Mouse (Mus musculus) brown adipose tissue, adult 24 weeks (tissue): ENCODE measurements around the gene Hmg20b. TPM values are rescaled to one million over a fixed set of nuclear protein-coding genes. Genes with fewer than 3 reads are reported as not detected.

ENCODE experiments used
- H3K27ac ChIP-seq: fragments of 200-500 bp; replicated peaks from 2 replicates; pipeline ENCODE4 v1.5.1; 2012; ENCODE audit warnings: low read depth, mild to moderate bottlenecking, low read length
- H3K4me1 ChIP-seq: fragments of 200-500 bp; 2 replicates; pipeline ENCODE4 v1.6.1; 2012; ENCODE audit warnings: low read length, mixed read lengths; ENCODE audit not compliant: control insufficient read depth, insufficient read depth, insufficient read length
- H3K4me3 ChIP-seq: fragments of 200-500 bp; 2 replicates; pipeline ENCODE4 v1.5.1; 2012; ENCODE audit warnings: low read depth, mild to moderate bottlenecking, low read length, moderate library complexity; ENCODE audit not compliant: insufficient read depth
- polyA plus RNA-seq: library from polyadenylated mRNA; stranded (reverse); fragments of >200 nt; gene quantifications from 2 replicates; pipeline ENCODE4 v1.2.4, GENCODE M21; 2012; ENCODE audit not compliant: missing spikeins, insufficient read depth, insufficient read length

Hmg20b gene
- polyA plus RNA-seq, 1 experiment = 78.7 TPM

DNA sequence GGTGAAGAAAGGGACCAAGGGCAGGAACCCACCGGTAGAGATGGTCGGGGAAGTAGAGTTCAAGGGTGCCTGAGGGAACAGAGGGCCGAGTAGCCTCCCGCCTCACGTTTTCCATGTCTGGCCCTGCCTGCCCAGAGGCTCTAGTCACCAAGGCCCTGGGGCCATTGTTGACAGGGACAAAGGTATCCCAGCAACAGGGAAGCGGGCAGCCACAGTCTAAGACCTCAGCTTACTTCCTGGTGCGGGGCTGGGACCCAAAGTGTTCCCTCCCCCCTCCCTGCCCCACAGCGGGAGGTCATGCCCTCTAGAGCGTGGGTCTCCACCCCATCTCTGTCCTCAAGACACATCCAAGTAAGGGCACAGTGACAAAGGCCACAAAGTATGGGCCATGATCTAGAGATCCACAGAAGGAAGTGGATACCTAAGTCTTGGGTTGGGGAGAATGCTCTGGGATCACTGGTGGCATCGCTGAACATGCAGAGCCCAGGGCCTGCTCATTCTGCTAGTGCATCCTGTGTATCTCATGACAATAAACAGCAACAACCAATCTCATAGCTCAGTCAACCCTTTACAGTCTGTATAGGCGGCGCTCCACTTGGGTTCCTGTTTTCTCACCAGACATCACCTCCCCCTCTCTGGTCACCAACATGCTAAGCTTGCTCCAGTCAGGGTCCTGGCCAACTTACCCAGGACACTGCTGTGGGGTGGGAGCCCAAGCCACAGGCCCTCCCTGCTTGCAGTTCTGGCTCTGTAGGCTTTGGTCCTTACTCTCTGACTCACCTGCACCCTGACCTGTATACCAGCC is 15.6 kb upstream of the Hmg20b start, which contains the start of gene 4930404N11Rik:
4930404N11Rik (minus strand) TSS at position 145 of the 805 bp plus-strand sequence.
- Histone ChIP-seq H3K27ac (no peak within 1 kb of the TSS), H3K4me1 (peaks cover 7% of the 10 kb centered on the region; the same call in 1 of the 2 replicates), H3K4me3 (no peak within 1 kb of the TSS)

DNA sequence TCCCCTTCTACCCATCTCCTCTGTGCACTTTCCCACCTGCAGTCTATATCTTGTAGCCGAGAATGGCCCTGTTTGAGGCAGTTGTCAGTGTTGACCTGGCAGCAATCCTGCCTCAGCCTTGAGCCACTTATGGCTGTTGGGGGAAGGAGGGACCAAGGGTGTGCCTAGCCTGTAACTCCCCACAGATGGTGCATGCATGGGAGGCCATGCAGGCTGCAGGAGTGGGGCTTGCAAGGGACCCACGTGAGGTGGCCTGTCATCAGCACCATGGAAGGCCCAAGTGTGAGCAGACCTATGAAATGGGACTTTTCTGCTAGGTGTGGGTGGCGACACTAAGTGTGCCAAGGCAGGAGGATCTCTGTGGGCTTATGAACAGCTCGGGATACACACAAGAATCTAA is 14.8 kb upstream of the Hmg20b start:
- Histone ChIP-seq H3K4me1 (peaks cover 7% of the 10 kb centered on the region; the same call in 1 of the 2 replicates), H3K27ac (no peak overlapping the region), H3K4me3 (no peak overlapping the region)

DNA sequence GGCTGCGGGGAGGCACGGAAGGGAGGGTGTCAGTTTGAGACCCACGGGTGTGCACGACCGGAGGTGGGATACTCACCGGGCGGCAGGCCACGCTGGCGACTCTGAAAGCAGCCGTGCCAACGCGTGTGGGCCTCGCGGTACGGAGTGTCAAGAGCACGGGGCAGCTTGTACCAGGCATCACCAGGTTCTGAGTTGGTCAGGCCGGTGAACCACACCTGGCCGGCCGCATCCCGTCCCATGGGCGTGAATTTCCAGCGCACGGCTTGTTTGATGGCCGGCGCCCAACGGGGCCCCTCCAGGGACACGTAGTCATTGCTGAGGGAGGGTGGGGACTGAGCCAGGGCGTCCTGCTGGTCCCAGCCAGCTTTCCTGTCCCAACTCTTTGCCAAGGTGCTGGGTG is 14.4 kb upstream of the Hmg20b start:
- Histone ChIP-seq H3K4me1 (peaks cover 7% of the 10 kb centered on the region; the same call in 1 of the 2 replicates), H3K4me3 (no peak overlapping the region), H3K27ac (no peak overlapping the region)

DNA sequence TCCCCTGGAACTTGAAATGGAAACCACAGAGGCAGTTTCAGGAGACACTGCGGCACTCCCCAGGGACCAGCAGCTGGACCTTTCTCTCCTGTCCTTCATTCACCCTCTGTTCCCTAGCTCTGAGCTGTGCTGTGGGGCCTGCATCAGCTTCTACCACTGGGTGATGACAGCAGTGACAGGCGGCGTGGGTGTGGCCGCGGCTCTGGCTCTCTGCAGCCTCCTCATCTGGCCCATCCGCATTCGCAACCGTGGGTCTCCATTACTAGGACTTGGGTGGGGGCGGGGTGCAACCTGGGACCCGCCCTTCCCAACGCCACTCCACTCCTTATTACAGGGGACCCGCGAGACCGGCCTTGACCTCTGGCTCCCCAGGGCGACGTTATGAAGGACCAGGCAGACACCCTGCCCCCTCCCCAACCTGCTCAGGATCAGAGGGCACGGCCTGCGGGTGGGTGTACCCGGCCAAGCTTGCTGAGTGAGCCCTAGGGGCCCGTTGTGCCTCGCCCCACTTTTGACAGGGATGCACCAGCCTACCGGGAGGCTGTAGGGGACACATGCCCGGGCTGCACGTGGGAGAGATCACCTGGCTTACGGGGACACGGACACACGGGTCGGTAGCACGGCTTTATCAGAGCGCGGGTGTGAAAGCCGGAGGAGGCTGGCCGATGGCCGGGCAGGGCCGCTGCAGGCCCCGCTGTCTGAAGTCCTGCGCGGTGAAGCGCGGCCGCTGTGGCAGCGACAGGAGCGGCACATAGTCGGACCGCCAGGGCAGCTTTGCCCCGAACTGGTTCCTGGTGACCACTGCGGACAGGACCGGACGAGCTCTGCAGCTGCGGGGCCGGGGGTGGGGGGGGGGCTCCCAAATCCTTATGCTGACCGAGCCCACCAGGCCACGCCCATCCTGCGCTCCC is 13.4 kb upstream of the Hmg20b start:
- Histone ChIP-seq H3K27ac (no peak overlapping the region), H3K4me3 (no peak overlapping the region)

DNA sequence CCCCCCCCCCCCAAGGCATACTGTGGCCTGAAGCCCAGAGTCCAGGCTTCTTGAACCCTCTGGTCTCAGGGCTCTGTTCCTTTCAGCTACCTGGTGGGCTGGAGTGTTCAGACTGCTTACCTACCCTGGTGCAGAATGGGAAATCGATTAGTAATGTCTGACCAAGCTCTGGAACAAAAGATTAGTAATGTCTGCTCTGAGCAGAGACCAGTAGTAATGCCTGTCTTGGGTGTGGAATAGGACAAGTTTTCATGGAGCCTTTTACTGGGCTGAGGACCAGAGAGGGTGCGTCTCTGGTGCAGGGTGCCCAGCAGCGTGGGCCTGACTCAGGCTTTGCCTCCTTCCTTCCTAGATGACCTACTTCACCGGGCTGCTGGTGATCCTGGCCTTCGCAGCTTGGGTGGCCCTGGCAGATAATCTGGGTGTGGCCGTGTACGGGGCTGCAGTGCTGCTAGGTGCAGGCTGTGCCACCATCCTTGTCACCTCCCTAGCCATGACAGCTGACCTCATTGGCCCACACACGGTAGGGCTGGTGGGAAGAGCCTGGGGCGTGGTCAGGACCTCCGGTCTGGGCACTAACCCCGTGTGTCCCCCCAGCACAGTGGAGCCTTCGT is 12.2 kb upstream of the Hmg20b start:
- no peak overlapping the region for H3K4me3 ChIP-seq
- peaks cover 11% of the 10 kb centered on the region for H3K4me1 ChIP-seq
- H3K27ac ChIP-seq = no peak overlapping the region

More for the DNA sequence above, 13.4 kb upstream of the Hmg20b start:
- H3K4me1 ChIP-seq = peaks cover 9% of the 10 kb centered on the region

DNA sequence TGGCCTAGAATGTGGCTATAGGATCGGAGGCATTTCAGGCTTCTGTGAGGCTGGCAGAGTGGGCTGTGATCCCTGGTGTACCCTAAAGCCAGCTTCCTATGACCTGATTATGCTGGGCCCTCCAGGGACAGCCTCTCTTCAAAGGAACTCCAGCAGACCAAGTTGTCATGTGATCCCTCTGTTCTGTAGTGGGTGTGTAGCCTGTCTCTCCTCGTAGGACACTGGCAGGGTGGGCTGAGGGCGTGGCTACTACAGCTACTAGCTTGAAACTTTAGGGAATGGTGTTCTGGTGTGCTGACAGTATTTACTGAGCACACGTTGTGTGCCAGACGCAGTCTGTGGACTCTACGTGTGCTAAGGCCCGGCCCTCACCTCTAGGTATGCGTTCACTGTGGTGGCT is 10.4 kb upstream of the Hmg20b start:
- Histone ChIP-seq H3K4me1 (peaks cover 16% of the 10 kb centered on the region), H3K4me3 (no peak overlapping the region), H3K27ac (no peak overlapping the region)

DNA sequence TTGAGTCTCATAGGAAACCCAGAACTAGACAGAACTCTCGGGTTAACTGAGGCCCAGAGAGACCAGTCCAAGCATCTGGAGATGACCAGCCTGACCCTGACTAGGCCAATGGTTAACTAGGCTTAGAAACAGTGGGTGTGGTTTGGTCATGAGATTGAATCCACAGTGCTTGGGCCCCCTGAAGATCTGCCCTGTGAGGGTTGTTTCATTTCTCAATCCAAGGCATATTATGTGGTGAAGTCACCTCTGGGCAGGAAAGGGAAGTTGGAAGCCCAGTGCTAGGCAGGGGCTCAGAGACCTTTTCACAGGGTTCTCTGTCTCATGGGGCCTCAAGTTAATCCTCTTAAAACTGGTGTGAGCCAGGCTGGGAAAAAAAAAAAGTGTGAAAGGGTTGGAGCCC is 8.6 kb upstream of the Hmg20b start:
- Histone ChIP-seq H3K4me3 (peak overlapping the region; percentile 82), H3K4me1 (peaks cover 9% of the 10 kb centered on the region; the same call in 1 of the 2 replicates), H3K27ac (peak overlapping the region; percentile 39; the same call in 1 of the 2 replicates)

DNA sequence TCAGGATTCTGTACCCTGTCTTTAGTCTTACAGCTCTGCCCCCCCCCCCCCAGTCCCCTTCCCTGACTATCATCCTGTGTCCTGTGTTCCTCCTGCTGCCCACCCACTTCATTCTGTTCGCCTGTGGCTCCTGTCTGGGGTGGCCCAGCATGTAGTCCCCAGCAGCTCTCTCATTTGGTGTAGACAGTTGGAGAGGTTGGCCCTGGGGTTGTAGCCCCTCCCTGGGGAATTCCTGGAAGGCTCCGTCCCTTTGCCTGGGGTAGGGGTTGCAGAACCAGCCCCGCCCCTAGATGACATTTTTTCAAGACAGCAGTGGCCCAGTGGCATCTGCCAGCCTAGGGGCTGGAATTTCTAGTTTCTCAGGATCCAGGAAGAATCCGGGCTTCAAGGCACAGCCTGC is 7.9 kb upstream of the Hmg20b start:
- Histone ChIP-seq H3K4me3 (peak overlapping the region; percentile 82), H3K4me1 (peaks cover 9% of the 10 kb centered on the region; the same call in 1 of the 2 replicates), H3K27ac (no peak overlapping the region; the same call in 1 of the 2 replicates)

DNA sequence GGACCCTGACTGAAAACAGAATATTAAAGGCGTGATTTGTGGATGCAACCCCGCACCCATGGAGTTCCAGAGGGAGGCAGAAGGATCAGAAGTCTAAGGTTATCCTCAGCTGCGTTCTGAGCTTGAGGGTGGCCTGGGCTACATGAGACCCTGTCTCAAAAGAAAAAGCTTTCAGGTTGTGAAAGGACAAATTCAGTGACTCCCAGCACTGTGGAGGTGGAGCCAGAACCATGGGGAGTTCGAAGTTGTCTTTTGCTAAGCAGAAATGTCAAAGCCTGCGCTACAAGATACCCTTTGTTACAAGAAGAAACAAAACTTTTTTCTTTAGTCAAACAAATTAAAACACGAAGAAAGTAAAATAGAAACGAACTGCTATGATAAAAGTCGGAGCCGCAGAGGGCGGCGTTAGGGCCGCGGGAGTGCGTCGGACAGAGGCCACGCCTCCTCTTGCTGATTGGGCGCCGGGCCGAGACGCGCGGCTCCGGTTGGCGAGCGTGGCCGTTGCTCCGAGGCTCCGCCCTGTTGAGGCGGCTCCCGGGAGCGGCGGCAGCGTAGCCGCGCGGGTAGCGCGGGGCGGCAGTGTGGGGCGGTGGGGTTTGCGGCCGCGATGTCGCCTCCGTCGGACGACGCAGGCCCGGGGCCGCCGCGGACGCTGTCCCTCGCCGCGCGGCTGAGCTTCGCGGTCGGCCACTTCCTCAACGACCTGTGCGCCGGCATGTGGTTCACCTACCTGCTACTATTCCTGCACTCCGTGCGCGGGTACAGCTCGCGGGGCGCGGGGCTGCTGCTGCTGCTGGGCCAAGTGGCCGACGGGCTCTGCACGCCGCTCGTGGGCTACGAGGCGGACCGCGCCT is 6.9 kb upstream of the Hmg20b start, which contains the start of gene Mfsd12:
Mfsd12 (plus strand) TSS at position 501 of the 854 bp plus-strand sequence.
- Histone ChIP-seq H3K4me1 (peaks cover 9% of the 10 kb centered on the region; the same call in 1 of the 2 replicates), H3K27ac (peak within 1 kb of the TSS; percentile 54), H3K4me3 (peak within 1 kb of the TSS; percentile 82)

DNA sequence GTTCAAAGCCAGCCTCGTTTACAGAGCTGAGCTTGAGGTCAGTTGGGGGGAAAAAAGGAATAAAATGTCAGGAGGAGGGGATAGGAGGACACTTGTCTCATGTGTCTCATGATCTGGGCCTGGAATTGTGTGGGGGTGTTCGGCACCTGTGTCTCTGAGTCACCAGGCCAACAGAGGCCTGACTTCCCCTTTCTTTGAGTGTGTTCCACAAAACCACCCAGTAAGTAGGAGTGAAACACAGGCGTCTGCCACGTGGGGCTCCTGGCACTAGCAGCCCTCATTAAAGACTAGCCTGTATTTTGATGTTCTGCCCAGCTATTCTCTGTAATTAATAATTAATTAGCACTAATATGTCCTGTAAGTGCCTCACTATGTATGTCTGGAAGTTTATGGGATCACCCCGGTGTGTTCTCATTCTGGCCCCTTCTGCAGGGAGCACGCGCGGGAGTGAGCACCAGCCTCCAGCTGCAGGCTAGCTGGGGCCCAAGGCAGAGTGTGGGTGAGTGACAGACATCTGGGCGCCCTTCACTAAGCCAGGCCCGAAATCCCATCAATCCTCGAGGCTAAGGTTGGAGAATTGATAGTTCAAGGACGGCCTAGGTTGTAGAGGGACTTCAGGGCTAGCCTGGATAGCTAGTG is 6.2 kb upstream of the Hmg20b start:
- peak overlapping the region; percentile 58 for H3K4me3 ChIP-seq
- peaks cover 9% of the 10 kb centered on the region; the same call in 1 of the 2 replicates for H3K4me1 ChIP-seq
- peak overlapping the region; percentile 67 for H3K27ac ChIP-seq

DNA sequence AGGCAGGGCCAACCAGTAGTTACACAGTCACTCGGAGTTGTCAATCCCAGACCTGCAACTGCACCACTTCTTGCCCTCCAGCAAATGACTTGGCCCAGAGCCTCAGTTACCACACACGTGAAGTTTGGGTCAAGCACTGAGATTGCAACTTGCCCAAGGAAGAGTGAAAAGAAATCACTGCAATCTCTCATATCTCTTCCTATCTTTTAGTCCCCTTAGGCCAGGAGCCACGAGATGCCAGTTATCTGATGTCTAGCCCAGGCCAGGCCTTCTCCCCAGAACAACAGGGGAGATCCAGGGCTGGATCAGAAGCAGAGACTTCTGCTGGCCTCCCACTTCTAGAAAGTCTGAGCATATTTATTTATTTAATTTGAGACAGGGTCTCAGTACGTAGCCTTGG is 5.3 kb upstream of the Hmg20b start:
- H3K4me1 ChIP-seq = peaks cover 9% of the 10 kb centered on the region; the same call in 1 of the 2 replicates
- no peak overlapping the region for H3K4me3 ChIP-seq
- no peak overlapping the region for H3K27ac ChIP-seq

DNA sequence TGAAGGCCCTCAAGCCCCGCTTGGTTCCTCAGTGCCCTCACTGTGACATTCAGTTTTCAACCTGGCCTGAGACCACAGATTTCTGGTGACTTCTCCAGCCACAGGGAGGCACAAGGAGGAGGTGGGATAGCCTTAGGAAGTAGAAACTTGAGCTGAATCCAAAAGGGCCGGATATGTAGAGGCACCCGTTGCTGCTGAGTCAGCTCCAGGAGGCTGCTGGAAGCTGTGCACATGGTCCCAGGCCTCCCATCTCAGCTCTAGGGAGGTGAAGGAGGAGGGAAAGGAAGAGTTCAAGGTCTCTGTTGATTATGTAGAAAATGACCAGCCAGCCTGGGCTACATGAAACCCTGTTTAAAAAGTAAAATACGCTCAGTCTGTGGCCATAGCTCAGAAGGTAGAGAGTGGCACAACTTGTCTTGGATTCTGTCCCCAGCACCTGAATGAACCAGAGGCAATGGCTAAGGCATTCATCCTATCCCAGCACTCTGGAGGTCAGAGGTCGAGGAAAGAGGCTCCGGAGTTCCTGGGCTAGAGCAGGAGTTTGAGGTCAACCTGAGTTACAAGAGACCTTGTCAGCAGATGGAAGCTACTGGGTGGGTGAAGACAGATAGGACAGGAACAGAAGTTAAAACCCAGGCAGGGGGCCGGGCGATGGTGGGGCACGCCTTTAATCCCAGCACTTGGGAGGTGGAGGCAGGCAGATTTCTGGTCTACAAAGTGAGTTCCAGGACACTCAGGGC is 4.6 kb upstream of the Hmg20b start:
- H3K27ac ChIP-seq = no peak overlapping the region
- no peak overlapping the region for H3K4me3 ChIP-seq
- peaks cover 9% of the 10 kb centered on the region; the same call in 1 of the 2 replicates for H3K4me1 ChIP-seq

DNA sequence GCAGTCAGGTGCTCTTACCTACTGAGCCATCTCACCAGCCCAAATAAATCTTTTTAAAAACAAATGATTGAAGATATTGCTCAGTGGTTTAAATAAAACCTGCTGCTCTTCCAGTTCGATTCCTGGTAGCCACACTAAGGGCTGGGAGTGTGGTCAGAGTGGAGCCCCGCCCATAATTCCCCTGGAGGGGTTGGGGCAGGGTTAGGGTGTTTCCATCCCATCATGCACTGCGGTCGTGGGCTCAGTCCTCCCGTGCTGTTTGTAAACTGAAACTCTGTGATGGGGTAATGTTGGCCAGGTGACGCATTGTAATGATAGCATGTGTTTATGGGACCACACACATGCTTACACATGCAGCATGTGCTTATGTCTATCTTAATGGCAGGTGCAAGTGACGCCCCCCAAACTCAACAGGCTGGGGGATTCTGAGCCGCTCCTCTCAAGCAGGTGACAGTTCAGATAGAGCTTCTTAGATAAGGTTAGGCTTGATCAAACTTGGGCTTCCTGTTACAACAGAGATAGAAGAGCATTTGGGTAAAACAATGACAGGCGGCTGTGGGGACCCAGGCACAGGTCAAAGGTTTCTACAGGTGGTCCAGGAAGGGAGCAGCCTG is 1.5 kb upstream of the Hmg20b start:
- Histone ChIP-seq H3K27ac (no peak overlapping the region), H3K4me3 (no peak overlapping the region), H3K4me1 (peaks cover 6% of the 10 kb centered on the region)
